Mouse (Mus musculus): Measurements from ENCODE around the gene Edn3.

Gene Edn3

GRCm38 (mm10) chr2:174796998-174797397, 36.6 kb downstream of the Edn3 start:
- no peak for DNase-seq (ENCODE audit: low read depth, low spot score)

DNA sequence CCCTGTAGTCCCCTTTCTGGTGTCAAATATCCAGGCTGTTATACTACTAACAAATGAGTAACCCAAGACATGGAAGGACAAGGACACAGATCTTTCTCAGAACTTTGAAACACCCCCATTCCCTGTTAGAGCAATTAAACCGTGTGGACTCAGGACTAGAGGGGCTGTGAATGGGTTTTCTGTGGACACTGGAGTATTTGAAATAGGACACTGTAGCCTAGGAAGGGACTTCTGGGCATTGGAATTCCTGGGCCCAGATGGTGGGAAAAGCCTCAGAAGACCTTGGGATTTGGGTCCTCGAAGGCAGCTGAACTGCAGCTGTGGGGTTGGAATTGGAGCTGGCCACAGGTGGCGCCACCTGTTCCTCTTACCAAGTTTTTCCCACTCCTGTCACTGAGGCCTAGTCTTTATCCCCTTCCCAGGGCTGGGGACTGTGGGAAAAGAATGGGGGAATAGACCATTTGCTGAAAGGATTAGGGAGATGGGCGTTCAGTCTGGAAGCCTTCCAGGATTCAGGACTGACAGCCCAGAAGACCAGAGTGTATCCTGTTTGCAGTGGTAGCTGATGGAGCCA, 37.2 kb downstream of the Edn3 start:
- no peak for DNase-seq (ENCODE audit: low read depth, low spot score)

DNA sequence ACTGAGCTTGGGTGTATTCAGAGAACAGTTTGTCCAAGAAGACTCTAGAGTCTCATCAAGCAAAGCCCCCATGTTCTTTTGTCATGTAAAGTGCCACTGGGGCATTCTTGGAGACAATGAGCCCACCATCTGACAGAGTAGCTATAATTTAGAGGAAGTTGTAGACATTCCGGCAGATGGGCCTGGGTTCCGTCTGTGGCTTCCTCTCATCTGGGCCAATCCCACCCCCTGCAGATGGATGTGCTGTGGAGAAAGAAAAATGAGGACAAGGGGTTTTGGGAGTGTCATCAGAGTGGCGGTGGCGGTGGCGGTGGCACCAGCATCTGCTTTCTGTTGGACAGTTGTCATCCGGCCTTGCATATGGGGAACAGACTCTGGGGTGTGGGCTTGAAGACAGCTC, 42.0 kb downstream of the Edn3 start:
- DNase-seq (ENCODE audit: low read depth, low spot score) = no peak

- no peak for DNase-seq (ENCODE audit: low read depth, low spot score)
Measured at GRCm38 (mm10) chr2:174803661-174804060, 43.2 kb downstream of the Edn3 start.

- DNase-seq (ENCODE audit: low read depth, low spot score) = no peak
Measured at GRCm38 (mm10) chr2:174807900-174808299, 47.5 kb downstream of the Edn3 start.

DNA sequence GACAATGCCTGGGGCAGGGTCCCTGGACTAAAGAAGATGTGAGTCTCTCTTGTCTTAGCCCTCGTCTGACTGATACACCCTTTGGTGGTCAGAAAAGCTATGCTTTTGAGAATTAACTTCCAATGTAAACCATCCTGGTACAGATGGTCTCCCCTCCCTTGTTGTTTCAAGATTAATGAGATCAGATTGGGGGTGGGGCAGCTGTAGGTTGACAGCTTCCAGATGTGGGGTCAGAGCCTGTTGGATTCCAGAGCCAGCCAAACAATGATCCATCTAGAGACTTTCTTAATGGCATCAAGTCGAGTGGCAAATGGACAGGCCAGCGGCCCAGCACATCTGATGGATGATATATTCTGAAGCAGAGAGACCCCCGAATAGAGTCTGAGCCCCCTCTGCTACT, 48.9 kb downstream of the Edn3 start:
- no peak for DNase-seq (ENCODE audit: low read depth, low spot score)

DNA sequence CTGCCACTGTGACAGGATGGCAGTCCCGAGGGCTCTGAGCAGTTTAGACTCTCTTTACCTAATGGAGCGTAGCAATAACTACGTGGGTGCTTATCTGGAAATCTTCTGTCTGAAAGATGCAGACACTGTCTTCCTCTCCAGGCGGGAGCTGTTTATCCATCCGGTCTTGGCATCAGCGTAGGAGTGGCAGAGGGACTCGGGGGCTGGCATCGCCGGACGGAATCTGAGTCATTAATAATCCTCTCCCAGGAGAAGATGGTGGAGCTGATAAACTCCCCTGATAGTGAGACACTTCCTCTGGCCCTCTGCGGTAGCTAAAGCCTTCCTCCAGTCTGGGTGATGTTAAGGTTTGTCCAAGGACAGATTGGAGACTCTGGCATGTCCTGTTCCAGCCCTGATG, 52.9 kb downstream of the Edn3 start:
- DNase-seq (ENCODE audit: low read depth, low spot score) = no peak

DNA sequence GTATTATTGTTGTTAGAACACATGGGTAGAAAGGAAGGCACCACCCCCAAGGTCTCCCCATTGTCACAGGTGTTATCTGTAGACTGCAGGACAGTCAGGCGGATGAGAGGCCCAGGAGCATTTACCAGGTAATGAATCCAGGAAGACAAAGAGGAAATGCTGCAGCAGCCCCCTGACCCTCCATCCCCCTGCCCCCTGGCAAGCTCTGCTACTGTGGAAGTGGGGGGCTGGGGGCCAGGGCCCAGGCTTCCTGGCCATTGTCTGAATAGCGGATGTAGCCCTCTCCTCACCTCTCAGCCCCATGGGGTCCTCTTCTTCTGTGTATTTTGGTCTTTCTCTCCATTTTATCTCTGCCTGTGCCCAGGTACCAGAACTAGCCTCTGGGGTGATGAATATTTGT, 55.7 kb downstream of the Edn3 start:
- DNase-seq (ENCODE audit: low read depth, low spot score) = no peak

GRCm38 (mm10) chr2:174820286-174820685, 59.9 kb downstream of the Edn3 start:
- DNase-seq (ENCODE audit: low read depth, low spot score) = no peak

DNA sequence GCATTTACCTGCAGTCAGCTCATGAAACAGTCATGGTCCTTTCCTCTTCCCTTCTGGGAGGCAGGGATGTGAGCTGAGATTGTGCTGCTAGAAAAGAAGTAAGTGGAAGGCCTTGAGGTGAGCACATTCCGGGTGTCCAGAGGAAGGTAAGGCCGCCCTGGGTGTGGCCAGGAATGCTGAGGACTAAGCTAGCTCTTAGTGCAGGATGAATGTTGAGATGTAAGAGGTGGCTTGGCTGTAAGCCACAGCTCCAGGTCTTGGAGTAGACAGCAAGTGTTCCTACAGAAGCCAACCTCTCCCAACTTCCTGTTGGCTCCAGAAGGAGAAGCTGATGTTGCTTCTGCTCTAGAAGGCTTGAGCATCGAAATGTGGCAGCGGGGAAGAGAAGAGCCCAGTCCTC, 67.4 kb downstream of the Edn3 start:
- no peak for DNase-seq (ENCODE audit: low read depth, low spot score)

DNA sequence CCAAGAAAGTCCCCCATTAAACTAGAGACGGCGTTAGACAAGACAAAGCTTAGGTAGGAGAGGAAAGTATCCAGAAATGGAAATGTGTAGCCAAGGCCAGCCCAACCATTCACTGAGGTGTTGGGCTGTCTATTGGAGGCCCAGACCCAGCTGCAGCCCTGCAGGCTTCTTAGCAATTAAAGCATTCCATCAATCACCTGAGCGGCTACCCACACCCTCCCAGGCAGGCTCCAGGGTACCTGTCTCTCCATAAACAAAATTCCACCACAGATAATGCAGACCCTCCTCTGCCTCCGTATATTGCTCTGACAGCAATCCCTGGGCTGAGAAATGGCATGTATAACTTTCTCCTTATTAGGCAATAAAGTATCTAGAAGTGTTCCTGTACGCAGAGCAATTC, 73.2 kb downstream of the Edn3 start:
- DNase-seq (ENCODE audit: low read depth, low spot score) = no peak

Measured in 3T3-L1 (cell line).